Mouse (Mus musculus): ENCODE measurements around the gene Svop. TPM values are rescaled to one million over a fixed set of nuclear protein-coding genes. Genes with fewer than 3 reads are reported as not detected.

Svop gene
- polyA plus RNA-seq (2014; fragmentation: Illumina TruSeq; extraction: RNeasy Lipid Tissue Mini Kit (QIAGEN cat#74804); ENCODE audit: low read depth, low replicate concordance) = 0.61 TPM

GRCm38 (mm10) chr5:114091057-114091807 lies at the start of gene Svop:
Gene Svop, minus strand, starts transcription at chr5:114091570.

GRCm38 (mm10) chr5:114130211-114130605 lies 38.8 kb upstream of the Svop start, which contains the start of gene Ung:
Gene Ung, plus strand, starts transcription at chr5:114130386.

GRCm38 (mm10) chr5:114127374-114128349 lies 36.3 kb upstream of the Svop start, which contains the start of gene Alkbh2:
Gene Alkbh2, minus strand, starts transcription at chr5:114128218.

GRCm38 (mm10) chr5:114065161-114065560 lies 26.2 kb downstream of the Svop start, which contains the start of gene Usp30:
Gene Usp30, plus strand, starts transcription at chr5:114065461.

GRCm38 (mm10) chr5:114003542-114003941 lies 87.8 kb downstream of the Svop start, which contains the start of gene Dao:
Gene Dao, plus strand, starts transcription at chr5:114003703.

GRCm38 (mm10) chr5:113993487-113994465 lies 97.6 kb downstream of the Svop start, which contains the start of gene Ssh1:
Gene Ssh1, minus strand, starts transcription at chr5:113993894.

Other genes with a start within 250 kb of the Svop start
- 31.4 TPM for gene Coro1c, start 182.8 kb downstream of the Svop start, polyA plus RNA-seq (2014; fragmentation: Illumina TruSeq; extraction: RNeasy Lipid Tissue Mini Kit (QIAGEN cat#74804); ENCODE audit: low read depth, low replicate concordance)
- 7.9 TPM for gene Ssh1, start 97.7 kb downstream of the Svop start, polyA plus RNA-seq (2014; fragmentation: Illumina TruSeq; extraction: RNeasy Lipid Tissue Mini Kit (QIAGEN cat#74804); ENCODE audit: low read depth, low replicate concordance)
- gene Dao, start 87.9 kb downstream of the Svop start, polyA plus RNA-seq (2014; fragmentation: Illumina TruSeq; extraction: RNeasy Lipid Tissue Mini Kit (QIAGEN cat#74804); ENCODE audit: low read depth, low replicate concordance) = 24.5 TPM
- gene Usp30, start 26.1 kb downstream of the Svop start, polyA plus RNA-seq (2014; fragmentation: Illumina TruSeq; extraction: RNeasy Lipid Tissue Mini Kit (QIAGEN cat#74804); ENCODE audit: low read depth, low replicate concordance) = 20.0 TPM
- gene Alkbh2, start 36.6 kb upstream of the Svop start, polyA plus RNA-seq (2014; fragmentation: Illumina TruSeq; extraction: RNeasy Lipid Tissue Mini Kit (QIAGEN cat#74804); ENCODE audit: low read depth, low replicate concordance) = 9.8 TPM
- 5.4 TPM for gene Ung, start 38.8 kb upstream of the Svop start, polyA plus RNA-seq (2014; fragmentation: Illumina TruSeq; extraction: RNeasy Lipid Tissue Mini Kit (QIAGEN cat#74804); ENCODE audit: low read depth, low replicate concordance)
- 20.3 TPM for gene Acacb, start 55.0 kb upstream of the Svop start, polyA plus RNA-seq (2014; fragmentation: Illumina TruSeq; extraction: RNeasy Lipid Tissue Mini Kit (QIAGEN cat#74804); ENCODE audit: low read depth, low replicate concordance)
- gene Foxn4, start 182.2 kb upstream of the Svop start, polyA plus RNA-seq (2014; fragmentation: Illumina TruSeq; extraction: RNeasy Lipid Tissue Mini Kit (QIAGEN cat#74804); ENCODE audit: low read depth, low replicate concordance) = not detected
- 0.31 TPM for gene Myo1h, start 197.6 kb upstream of the Svop start, polyA plus RNA-seq (2014; fragmentation: Illumina TruSeq; extraction: RNeasy Lipid Tissue Mini Kit (QIAGEN cat#74804); ENCODE audit: low read depth, low replicate concordance)

Measured in adipose tissue, adult 10 weeks (tissue).